Mouse (Mus musculus) right cerebral cortex, postnatal 25 days (tissue): Measurements from ENCODE around the gene Pard3.
A peak's percentile ranks its signal among the peaks of the same experiment; 100 is the strongest.

Source experiments
- DNase-seq: peaks from one replicate; pipeline ENCODE4 v3.0.0; 2022

Pard3 gene

DNA sequence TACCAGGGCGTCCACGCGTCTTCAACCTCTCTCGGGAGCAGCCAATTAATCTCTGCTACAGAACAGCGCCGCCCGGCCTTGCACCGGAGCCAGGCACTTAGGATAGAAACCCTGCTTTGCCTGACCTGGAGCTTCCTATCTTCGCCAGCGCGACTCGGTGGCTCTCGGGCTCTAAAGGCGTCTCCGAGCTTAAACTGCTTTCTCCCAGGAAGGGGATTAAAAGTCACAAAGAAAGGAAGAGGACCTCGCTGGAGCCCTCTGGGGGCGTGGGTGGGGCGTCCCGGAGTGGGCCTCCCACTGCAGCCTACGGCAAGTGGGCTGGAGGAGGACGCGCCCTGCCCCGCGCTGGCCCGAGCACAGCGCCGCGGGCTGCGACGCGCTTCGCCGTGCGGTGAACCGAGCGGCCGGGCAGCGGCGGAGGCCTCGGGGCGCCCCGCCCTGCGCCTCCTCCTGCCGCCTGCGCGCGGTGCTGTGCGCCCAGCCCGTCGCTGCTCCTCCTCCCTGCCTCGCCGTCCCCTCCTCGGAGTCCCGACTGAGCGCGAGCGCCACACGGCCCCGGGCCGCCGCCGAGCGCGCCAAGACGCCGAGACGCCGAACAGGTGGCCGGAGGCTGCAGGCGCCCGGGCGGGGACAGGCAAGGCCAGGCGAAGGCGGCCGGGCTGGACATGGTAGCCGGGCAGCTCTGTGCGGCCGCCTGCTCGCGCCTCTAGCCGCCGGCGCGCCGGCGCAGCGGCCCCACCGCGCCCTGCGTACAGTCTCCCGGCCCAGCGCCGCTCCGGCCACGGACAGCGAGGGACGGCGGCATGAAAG, at the start of gene Pard3:
Gene Pard3 (plus strand): TSS at position 343 of the 810 bp plus-strand sequence.
- DNase-seq = peak; percentile 77

DNA sequence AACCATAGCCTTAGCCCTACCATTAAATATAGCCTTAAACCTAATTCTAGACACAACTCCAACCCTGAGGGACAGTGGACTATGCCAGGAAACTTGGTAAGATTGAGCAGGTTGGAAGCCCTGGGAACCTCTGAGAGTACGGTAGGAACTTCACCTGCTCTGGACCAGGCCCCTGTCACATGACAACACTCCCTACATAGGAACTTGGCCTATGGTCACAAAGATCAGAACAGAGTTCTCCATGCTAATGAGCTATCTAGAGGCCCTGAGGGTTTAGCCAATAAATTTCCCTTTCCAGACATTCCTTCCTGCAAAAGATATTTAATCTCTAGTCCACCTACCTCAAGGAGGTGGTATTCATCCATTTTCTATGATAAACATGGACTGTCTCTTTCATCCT, 41.9 kb upstream of the Pard3 start:
- no peak for DNase-seq

- no peak for DNase-seq
These were observed 38.4 kb upstream of the Pard3 start for GRCm38 (mm10) chr8:127025256-127025717.

DNA sequence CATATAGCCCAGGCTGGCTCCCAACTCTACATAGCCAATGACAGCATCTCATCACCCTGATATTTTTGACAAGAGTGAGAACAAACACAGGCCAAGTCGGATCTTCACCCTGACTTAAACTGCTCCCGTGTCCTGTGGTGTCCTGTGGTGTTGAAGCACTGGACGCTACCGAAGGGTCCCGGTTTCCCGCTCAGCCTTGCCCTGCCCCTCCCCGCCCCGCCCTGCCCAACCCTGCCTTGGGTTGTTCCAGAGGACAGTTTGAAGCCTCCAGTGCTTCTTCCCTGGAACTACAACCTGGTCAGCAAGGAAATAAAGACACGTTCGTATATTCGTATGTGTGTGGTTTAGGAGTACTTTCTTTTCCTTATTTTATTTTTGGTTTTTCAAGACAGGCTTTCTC, 37.9 kb upstream of the Pard3 start:
- no peak for DNase-seq

- no peak for DNase-seq
These were observed 32.2 kb upstream of the Pard3 start for GRCm38 (mm10) chr8:127031476-127031875.

DNA sequence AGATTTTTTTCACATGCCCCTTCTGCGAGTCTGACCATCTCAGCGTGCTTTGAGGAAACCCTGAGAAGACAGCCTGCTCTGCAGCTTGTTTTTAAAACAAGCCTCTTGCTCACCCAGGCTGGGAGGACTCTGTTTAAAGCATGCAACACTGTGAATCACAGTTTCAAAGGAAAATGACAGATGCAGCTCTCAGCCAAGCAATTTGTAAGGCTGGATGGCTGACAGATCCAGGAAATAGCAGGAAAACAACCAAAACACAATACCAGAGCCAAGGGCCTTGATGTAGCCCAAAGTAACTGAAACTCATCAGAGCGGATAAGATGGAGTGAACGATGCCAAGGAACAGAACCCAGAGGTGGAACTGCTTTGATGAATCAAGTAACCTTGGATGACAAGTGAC, 24.8 kb upstream of the Pard3 start:
- DNase-seq = peak; percentile 6

- DNase-seq = no peak
These were observed 13.7 kb upstream of the Pard3 start for GRCm38 (mm10) chr8:127049996-127050395.

DNA sequence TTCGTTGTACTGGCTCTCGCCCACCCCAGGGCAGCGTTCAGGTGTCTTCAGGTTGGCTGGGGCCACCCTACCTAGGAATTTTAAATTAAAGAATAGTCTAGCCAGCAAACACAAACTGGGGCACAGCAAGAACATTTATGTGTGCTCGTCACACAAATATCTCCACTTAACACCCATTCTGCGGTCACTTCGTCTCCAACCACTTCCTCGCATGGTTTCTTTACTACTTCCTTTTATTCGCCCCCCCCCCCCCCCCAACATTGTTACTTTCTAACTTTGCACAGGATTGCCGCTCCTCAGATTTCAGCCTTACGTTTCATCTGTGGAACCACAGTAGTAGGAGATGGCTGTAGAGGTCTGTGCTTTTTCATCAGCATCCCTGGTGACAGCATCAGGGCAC, 11.6 kb upstream of the Pard3 start:
- DNase-seq = no peak

GRCm38 (mm10) chr8:127055081-127055480, 8.6 kb upstream of the Pard3 start:
- no peak for DNase-seq

DNA sequence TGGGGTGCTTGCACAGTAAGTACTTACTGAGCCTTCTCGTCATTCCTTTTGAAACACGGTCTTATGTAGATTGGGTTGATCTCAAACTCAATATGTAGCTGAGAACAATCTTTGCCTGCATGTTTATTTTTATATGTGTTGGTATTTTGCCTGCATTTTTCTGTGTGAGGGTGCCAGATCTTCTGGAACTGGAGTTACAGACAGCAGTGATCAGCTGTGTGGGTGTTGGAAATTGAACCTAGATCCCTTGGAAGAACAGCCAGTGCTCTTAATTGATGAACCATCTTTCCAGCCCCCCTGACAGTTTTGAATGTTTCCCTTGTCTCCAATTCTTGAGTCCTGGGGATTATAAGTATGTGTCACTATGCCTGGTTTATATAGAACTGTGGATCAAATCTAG, 4.9 kb upstream of the Pard3 start:
- DNase-seq = no peak

GRCm38 (mm10) chr8:127059826-127060225, 3.9 kb upstream of the Pard3 start:
- no peak for DNase-seq

- DNase-seq = peak; percentile 54
These were observed 844 bp downstream of the Pard3 start for GRCm38 (mm10) chr8:127064361-127065112.

GRCm38 (mm10) chr8:127065113-127065473, 1.4 kb downstream of the Pard3 start:
- DNase-seq = no peak

DNA sequence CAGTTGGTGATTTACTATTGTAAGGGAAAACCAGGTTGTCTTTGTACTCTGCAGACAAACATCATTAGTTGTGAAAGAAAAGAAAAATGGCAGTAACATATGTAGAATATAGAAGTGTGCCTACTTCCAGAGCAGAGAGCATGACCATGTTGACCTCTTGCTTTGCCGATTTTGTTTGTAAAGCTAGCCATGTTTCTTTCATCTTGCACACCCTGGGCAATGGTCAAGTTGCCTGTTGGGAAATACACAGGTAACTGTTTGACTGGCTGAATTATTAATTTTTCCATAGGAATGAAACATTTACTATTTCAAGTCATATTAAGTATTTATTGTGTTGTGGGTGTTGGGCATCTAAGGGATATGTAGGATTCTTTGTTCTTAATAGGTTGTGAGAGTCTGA, 2.1 kb downstream of the Pard3 start:
- no peak for DNase-seq

GRCm38 (mm10) chr8:127066501-127066900, 2.8 kb downstream of the Pard3 start:
- no peak for DNase-seq

DNA sequence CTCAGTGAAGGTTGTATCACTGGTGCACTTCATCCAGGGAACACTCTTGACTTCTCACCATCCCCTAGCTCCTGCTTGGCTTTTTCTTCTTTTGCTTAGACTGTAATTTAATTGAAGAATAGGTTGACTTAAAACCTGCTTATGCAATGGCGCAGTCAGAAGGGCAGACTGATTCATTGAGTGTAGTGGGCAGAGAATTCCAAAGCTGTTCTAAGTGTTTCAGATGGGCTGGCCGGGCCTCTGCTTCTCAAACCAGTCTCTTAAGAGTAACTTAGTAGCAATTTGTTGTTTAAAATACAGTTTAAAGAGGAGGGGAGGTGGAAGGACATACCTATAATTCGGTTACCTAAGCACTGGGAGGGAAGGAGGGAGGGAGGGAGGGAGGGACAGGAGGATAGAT, 5.0 kb downstream of the Pard3 start:
- no peak for DNase-seq

- DNase-seq = no peak
These were observed 6.5 kb downstream of the Pard3 start for GRCm38 (mm10) chr8:127070225-127070624.

- DNase-seq = no peak
These were observed 9.4 kb downstream of the Pard3 start for GRCm38 (mm10) chr8:127073052-127073618.

- DNase-seq = no peak
These were observed 12.8 kb downstream of the Pard3 start for GRCm38 (mm10) chr8:127076511-127076910.

DNA sequence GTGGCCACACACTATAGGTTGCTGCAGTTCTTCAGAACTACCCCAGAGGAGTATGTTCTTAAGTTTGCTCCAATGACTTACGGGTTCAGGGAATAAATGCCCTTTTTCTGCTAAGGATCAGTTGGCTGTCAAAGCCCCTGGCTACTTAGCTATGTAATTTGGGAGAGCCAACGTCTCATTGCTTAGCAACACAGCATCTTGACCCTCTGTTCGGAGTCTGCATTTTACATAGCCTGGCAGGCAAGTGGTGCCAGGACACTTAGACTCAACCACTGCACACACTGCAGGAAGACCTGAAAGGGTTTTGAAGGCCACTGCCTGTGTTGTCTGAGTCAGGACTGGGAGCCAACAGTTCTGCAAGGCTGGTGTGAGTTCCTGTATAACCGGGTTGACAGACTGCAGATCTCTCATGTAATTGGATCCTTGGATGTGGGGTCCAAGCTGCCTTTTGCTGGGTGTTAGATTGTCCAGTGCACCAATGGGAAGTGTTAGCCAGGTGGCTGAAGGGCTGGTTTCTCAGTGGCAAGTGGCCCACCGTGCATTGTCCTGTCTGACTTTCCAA, 15.6 kb downstream of the Pard3 start:
- no peak for DNase-seq

DNA sequence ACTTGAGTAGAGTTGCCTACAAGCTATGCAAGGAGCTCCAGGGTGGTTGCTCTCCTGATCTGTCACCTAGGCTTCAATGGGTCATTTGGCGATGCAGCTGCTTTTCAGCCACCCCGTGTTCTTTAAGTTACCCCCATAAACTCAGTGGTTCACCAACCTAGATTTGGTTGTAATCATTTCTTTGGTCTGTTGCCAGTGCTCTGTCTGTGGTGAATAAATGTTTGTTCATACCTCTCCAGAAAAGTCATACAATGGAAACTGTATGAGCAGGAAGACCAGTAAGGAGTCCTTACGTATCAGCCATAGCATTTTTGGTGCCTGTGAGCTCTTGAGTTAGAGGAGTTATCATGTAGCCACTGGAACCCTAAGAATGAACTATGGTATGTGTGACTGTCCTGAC, 17.6 kb downstream of the Pard3 start:
- no peak for DNase-seq

DNA sequence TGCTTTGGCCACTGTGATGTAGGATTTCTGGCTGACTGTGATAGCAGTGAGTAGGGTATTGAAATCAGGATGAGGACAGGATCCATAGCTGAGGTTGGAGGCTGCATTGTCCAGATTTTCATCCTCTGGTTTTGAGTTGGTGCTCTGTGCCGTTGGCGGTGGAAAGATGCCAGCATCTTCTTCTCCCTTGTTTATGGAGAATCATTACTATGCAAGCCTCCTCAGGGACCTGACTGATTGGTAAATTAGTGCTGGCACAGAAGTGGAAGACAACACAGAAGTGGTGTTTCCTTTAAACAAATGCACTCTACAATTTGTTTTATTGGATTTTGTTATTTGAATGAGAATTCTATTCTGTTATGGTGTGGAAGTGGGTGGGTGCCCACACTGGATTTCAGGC, 18.8 kb downstream of the Pard3 start:
- DNase-seq = no peak

GRCm38 (mm10) chr8:127084565-127084964, 20.9 kb downstream of the Pard3 start:
- no peak for DNase-seq

DNA sequence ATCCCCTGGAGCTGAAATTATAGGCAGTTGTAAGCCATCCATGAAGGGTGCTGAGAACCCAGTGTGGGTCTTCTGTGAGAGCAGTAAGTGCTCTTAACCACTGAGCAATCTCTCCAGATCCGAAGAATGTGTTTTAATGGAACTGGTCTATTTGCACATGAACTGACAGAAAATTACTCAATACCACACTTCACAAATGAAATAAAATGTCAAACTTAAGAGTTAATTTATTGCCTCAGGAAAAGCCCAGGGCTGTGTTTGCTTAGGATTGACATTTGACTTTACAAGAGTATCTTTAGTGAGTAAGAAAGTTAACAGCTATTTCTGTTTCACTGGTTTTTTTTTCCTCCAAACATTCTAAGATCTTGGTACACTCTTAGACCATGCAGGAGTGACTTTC, 23.7 kb downstream of the Pard3 start:
- DNase-seq = no peak
